Mouse (Mus musculus) adrenal gland, adult (tissue): ENCODE measurements around the gene Lyg2.

ENCODE experiments used
- DNase-seq, 2 experiments: peaks; one replicate each; pipeline ENCODE4 v3.0.0; 2022 to 2023; ENCODE audit warnings: low spot score in 1 of 2; ENCODE audit not compliant: inconsistent age in 2 of 2

Gene Lyg2

DNA sequence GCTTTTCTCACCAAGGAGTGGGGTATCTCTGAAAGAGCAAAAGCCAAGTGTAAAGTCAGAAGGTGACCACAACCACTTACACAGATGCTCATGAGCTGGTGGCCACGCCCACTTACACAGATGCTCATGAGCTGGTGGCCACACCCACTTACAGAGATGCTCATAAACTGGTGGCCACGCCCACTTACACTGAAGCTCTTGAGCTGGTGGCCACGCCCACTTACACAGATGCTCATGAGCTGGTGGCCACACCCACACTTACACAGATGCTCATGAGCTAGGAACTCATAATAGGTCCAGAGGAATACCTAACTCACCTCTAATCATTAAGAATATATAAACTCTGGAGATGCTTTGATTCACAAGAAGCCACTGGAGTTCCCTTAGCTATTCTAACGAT is 31.8 kb downstream of the Lyg2 start:
- DNase-seq, result no peak

DNA sequence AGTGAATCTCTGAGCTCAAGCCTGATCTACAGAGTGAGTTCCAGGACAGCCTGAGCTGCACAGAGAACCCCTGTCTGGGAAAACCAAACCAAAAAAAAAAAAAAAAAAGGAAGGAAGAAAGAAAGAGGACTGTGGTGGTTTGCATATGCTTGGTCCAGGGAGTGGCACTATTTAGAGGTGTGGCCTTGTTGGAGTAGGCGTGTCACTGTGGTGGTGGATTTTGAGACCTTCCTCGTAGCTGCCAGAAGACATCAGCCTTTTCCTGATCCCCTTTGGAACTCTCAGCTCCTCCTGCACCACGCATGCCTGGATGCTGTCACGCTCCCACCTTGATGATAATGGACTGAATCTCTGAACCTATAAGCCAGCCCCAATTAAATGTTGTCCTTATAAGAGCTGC is 32.9 kb downstream of the Lyg2 start:
- no peak for DNase-seq

DNA sequence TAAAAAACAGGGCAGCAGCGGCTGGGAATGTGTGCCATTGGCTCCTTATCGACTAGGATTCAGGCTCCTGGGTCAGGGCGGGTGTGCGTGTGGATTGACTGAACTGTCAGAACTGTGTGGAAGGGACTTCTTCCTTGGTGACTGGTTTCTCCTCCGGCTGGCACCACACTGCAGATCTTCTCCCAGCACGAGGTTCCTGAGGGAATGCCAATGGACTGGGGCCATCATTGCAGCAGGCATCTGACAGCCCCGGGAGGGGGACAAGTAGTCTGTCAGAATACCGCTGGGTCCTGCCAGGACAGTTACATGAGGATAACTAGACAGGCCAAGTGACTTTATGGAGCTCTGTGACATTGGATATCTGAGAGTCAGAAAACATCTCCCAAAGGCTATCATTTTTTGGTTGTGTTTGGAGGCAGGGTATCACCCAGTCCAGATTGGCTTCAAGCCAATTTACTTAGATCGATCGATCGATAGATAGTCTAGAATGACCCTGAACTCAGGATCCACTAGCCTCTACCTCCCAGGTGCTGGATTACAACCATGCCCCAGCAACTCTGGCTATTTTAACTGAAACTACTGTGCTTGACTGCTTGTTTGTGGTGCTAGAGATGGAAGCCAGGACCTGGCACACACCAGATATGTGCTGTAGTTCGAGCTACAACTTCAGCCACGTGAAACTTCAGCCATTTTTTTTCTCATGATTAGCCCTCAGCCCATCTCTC is 38.4 kb downstream of the Lyg2 start:
- DNase-seq, result peak in 1 of 2 experiments; percentile 57

DNA sequence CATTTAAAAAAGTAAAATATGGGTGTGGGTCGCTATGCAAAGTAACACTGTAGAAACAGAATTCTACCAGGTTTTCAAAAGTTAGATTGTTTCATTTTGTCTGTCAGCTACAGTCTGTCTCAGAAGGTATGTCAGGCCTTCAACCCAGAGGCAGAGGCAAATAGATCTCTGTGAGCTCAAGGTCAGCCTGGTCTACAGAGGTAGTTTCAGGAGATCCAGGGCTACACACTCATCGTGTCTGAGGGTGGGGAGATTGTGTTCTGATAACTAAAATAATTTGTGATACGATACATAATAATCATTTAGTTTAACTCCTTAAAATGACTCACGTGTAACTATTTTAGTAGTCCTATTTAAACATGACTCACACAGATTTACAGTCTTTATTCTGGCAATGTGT is 43.1 kb downstream of the Lyg2 start:
- DNase-seq, result peak in 1 of 2 experiments; percentile 59

DNA sequence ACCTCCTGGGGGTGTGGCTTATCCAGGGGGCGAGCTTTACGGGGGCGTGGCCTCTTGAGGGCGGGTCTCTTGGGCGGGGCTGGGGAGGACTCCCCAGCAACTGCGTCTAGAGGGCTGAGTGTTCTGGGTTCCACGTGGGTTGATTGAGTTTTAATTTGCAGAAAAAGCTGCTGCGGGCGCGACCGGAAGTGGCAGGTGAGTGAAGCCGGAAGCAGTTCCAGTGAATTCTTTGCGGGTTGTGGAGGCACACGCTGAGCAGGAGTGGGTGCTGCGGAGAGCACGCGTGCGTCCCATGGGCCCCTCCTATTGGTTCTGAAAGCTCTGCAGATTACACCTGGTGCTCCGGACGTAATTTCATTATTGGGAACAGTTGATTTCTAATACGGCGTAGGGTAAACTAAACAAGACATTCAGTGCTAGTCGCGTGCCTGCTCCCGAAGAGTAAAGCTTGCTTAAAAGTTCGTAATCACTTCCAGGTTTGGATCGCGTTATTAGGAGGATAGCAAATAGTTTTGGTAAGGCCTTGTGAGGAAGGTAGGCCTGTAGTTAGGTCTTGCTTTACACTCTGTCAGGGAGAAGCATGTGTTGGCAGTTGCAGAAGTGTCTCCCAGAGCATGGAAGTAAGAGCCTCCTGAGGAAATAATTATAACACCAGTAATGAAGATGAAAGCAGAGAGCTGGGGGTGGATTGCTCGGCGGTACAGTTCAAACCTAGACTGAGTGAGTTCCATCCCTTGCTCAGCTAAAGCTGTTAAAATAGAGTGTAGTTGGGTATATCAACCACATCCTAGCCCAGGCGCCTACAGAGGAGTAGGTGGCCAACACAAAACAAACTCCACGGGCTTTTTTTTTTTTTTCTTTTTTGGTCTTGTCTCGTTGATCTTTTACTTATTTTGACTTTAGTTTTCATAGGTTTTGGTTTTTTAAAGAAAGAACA is 43.9 kb downstream of the Lyg2 start:
- DNase-seq, result peak; percentile 87 to 97

DNA sequence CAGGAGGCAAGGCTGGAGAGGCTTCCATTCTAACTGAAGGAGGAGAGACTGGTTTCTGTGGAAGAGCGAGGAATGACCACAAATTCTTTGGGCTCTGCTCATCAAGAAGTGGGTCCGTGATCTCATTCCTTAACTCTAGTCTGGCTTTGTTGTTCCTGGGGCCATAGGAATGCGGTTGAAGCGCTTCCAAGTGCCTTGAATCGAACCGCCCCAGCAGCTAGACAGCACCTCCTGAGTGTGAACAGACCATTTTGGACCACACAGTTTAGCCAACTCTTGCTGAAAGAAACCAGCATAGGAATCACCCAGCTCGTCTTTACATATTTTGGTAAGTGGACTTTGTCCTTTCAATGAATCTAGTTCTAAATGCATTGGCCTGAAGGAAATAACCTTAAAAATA is 44.6 kb downstream of the Lyg2 start, which contains the start of gene Lipt1:
Gene Lipt1 (plus strand): TSS at position 35 of the 400 bp plus-strand sequence.
- DNase-seq, result peak in 1 of 2 experiments; percentile 66

DNA sequence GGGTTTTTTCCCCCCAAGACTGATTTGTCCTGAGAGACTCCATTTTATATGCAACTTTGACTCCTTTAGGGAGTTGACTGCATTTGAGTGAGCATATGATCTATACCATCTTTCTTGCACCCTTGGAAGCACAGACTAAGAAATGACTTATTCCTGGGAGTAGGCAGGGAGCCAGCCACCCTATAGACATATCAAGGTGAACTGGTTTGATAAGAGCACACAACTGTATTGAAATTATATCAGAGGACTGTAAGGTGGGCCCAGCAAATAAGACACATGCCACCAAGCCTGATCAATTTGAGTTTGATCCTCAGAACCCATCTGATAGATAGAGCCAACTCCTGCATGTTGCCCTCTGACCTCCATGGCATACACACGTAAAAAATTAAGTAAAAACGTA is 46.9 kb downstream of the Lyg2 start:
- DNase-seq, result no peak

DNA sequence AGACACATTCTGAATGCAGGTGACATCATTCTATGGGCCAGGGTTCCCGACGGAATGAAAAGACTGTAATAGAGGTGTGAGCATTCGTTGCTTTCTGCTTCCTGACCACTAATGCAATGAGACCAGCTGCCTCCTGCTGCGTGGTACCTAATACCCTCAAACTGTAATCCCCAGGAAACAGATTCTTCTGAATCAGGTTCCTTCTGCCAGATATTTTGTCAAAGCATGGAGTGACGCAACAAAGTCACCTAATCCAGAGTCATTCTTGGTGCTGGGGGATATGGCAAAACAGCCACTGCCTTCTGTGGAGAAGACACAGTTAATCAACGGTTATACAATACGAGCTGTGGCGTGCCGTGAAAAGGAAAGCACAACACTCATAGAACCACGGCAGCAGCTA is 47.7 kb downstream of the Lyg2 start:
- no peak for DNase-seq

DNA sequence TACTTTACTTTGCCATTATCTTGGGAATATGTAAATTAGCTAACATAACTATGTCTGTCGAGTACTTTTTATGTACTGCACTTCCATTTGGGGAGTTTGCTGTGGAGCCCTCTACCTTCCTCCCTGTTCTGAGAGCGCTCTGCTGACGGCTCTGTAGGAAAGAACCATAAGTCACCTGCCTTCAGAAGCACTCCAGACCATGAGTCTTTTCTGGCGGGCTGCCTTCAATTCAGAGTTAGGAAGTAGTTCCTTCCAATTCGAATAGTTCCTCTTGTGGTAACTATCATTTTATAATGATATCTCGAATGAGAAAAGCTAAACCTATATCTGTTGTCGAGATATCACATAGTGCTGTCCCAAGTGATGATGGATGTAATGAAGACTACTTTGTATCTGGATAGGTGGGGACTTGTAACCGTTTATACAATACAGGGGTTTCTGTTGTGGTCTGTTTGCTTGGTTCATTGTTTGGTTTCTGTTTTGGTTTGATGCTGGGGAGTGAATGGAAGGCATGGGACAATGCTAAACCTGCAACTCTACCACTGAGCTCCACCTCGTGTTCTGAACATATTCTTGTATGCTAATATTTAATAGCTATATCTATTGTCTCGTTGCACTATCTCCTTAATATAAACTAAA is 48.5 kb downstream of the Lyg2 start:
- DNase-seq, result no peak

DNA sequence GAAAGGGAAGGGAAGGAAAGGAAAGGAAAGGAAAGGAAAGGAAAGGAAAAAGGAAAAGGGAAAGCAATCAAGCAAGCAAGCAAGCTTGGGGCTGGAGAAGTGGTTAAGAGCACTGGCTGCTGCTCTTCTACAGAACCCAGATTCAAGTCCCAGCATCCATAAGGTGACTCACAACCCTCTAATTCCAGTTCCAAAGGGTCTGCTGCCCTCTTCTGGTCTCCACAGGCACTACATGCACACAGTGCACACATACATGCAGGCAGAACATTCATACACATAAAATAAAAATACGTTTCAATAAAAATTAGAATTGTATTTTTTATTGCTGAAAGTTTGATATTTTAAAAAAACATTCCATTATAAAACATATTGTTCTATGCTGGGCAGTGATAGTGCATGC is 49.2 kb downstream of the Lyg2 start:
- peak; percentile 65 to 87 for DNase-seq

DNA sequence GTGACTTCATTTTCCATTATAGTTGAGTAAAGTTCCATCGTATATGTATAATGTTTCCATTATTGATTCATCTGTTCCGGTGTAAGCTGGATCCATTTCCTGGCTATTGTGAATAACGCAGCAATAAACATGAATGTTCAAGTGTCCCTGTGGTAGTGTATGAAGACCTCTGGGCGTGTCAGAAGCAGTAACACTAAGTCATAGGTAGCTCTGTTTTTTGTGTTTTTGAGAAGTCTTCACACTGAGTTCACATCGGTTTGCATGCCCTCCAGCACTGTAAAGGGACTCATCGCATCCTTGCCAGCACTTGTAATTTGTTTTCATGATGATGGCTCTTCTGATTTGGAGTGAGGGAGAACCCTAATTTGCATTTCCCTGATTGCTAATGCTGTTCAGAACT is 50.0 kb downstream of the Lyg2 start, which contains the start of gene Tsga10:
Gene Tsga10 (minus strand): TSS at position 144 of the 400 bp plus-strand sequence.
- no peak for DNase-seq

DNA sequence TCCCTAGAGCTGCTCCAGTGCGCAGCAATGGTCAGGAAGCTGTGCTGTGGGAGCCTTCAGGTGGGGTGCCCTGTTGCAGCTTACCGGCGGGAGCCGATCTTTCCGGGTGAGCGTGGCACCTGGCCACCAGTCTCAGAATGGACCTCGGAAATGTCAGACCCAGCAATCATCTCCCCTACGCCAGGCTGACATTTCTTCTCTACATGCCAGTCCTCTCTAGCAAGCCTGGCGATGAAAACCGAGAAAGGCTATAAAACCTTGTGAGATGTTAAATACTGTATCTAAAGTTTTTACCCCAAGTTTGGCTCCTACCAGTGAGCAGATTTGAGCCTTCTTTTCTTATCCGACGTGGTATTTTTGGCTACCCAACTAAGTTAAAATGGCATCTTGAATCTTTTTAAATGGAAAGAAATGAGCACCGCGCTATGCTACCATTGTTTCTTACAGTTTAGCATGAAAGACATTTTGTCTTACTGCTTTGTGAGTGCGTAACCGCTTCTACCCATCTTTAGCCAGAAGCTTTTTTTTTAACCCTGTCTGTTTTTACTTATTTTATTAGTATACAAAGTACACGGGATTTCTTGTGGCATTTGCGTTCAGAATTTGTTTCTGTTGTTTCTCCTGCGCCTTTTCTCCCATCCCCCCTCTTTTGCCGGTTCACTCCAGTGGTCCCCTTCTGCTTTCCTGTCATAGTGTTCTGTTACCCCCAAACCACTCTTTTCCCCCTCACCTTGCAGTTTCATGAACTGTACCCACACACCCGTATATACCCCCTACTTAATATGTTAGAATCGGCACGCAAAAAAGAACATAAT is 50.7 kb downstream of the Lyg2 start:
- DNase-seq, result no peak

DNA sequence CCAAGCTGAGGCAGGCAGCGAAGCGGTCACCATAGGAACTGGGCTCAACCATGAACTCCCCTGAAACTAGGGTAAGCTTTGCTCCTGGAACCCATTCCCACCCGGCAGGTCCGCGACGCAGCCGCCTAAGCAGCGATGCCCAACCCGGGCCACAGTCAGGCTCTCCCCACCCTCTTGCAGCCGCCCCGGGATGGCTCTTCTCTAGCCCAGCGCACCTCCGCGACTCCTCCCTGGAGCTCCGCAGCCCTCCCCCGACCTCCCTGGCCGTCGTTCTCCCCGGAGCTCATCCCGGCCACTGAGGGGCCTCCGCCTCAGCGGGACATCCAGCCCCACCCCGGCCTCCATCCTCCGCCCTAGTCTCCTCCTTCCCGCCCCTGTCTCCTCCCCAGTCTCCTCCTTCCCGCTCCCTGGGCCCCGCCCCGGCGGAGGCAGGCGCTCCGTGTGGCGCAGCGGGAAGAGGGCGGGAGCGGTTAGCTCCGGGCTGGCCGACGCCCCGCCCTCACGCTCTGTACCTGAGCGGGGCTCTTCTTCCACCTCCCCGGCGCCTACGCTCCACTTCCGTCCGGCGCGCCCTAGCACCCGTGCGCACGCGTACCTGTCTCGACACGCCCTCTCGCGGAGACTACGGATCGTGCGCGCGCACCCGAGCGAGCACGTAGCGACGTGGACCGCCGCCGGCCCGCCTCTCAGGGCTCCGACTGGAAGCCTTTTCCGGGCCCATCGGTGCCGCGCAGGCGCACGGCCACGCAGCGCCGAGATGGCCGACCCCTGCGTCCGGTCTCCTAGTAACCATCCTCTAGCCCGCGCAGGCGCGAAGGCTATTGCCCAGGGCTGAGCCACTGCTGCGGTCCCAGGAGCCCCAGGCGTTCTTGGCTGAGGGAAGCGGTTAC is 51.5 kb downstream of the Lyg2 start:
- peak; percentile 100 for DNase-seq
